Comparison of ENCODE assay signal across 17 mouse cellular contexts in the genomic region with DNA sequence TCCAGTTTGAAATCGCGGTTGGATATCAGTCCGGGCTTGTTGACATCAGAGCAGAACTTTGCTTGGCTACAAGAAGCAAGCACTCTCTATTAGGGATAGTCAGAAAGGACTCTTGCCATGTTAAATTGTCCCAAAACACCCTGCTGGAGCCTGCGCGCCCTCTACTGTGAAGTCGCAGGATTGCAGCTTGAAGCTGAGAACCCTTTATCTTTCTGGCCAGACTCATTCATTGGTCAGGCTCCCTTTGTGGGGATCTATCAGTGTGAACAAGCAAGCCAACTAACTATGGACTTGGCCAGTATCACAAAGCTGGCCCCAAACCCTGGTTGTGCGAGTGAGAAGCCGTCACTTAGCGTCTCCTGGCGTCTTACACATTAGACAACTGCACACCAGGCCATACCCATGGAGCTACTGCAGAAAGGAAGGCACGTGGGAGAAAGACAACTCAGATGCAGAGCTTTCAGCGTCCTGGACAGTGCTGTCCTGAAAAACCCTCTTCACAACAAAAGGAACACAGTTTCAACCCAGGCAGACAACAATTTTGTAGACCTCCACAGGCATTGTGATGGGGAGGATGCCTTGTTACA. TPM values are rescaled to one million over a fixed set of nuclear protein-coding genes. Genes with fewer than 3 reads are reported as not detected.
"Had no signal": no experiment of that assay in that cellular context is flagged by ENCODE, and none has a peak within 500 bp of the region (broad histone marks: within the 10 kb centered on the region; RNA-seq: fewer than 3 reads in every experiment).

No protein-coding gene starts in this region.

RNA-seq across cellular contexts. Expression of gene Gm21188, which starts 18.1 kb away (rescaled TPM):
- total RNA-seq: layer of hippocampus, postnatal 14 days; left cerebral cortex, adult 8-10 months; left cerebral cortex, postnatal 14 days; left cerebral cortex, postnatal 4 days; midbrain, postnatal 0 days had no signal
- polyA plus RNA-seq: kidney, embryonic 16.5 days; limb, embryonic 12.5 days; lung, embryonic 16.5 days; midbrain, embryonic 12.5 days; midbrain, postnatal 0 days; neural tube, embryonic 12.5 days; neural tube, embryonic 15.5 days had no signal

RNA-seq across cellular contexts. Expression of gene Gm36079, which starts 43.3 kb away (rescaled TPM):
- total RNA-seq: layer of hippocampus, adult 18-20 months; layer of hippocampus, postnatal 14 days; left cerebral cortex, adult 8-10 months; left cerebral cortex, postnatal 14 days; left cerebral cortex, postnatal 4 days; midbrain, postnatal 0 days had no signal
- polyA plus RNA-seq: kidney, embryonic 16.5 days; limb, embryonic 12.5 days; limb, embryonic 15.5 days; liver, embryonic 13.5 days; lung, adult 2 months; lung, embryonic 16.5 days; midbrain, embryonic 12.5 days; midbrain, postnatal 0 days; neural tube, embryonic 12.5 days; neural tube, embryonic 15.5 days; stomach, embryonic 15.5 days; thymus, postnatal 0 days had no signal
